Mouse (Mus musculus) CH12.LX (cell line): ENCODE results near the gene D8Ertd738e. TPM values are rescaled to one million over a fixed set of nuclear protein-coding genes. Genes with fewer than 3 reads are reported as not detected.

ENCODE experiments used
- DNase-seq: peaks from one replicate; pipeline ENCODE4 v3.0.0-alpha.2; 2013; ENCODE audit errors: extremely low read depth
- H3K27ac ChIP-seq: 2 replicates; pipeline ENCODE4 v1.5.1; 2012; ENCODE audit warnings: low read depth, mild to moderate bottlenecking, control low read depth, moderate library complexity; ENCODE audit not compliant: insufficient read depth
- H3K27me3 ChIP-seq: replicated peaks from 2 replicates; pipeline ENCODE3; 2012; ENCODE audit warnings: inconsistent platforms
- H3K36me3 ChIP-seq, 2 experiments: replicated peaks in 1 of 2; 2 replicates each; pipeline versions ENCODE3 to v1.6.1; 2012; ENCODE audit warnings: inconsistent platforms in 1 of 2, low read length in 1 of 2, mild to moderate bottlenecking in 1 of 2, mixed read lengths in 1 of 2, moderate library complexity in 1 of 2; ENCODE audit not compliant: control insufficient read depth in 1 of 2, insufficient read depth in 1 of 2
- H3K4me1 ChIP-seq, 2 experiments: 2 replicates each; pipeline ENCODE4 v1.6.1; 2012; ENCODE audit warnings: inconsistent platforms in 1 of 2, moderate library complexity in 1 of 2; ENCODE audit not compliant: insufficient read depth in 2 of 2, control insufficient read depth in 1 of 2
- H3K4me2 ChIP-seq: 2 replicates; pipeline ENCODE4 v1.6.1; 2012; ENCODE audit warnings: low read depth, mild to moderate bottlenecking, control low read depth; ENCODE audit not compliant: poor library complexity, insufficient read depth, severe bottlenecking
- H3K4me3 ChIP-seq, 3 experiments: fragments of 150-350 bp in 1 of 3; sonication (generic) in 1 of 3; replicated peaks in 1 of 3; 2 replicates each; pipeline versions ENCODE3 to v1.5.1; 2011 to 2012; ENCODE audit warnings: low read depth in 2 of 3, low read length in 2 of 3, mild to moderate bottlenecking in 2 of 3, moderate library complexity in 2 of 3, control low read depth in 1 of 3, improper control_type of control experiment in 1 of 3, inconsistent platforms in 1 of 3, mixed read lengths in 1 of 3; ENCODE audit not compliant: poor library complexity in 1 of 3
- H3K79me2 ChIP-seq: replicated peaks from 2 replicates; pipeline ENCODE4 v1.6.1; 2012; ENCODE audit warnings: mild to moderate bottlenecking, moderate library complexity; ENCODE audit not compliant: control insufficient read depth, poor library complexity, insufficient read depth, severe bottlenecking; ENCODE audit errors: extremely low read depth
- H3K9ac ChIP-seq: 2 replicates; pipeline ENCODE4 v1.6.1; 2012; ENCODE audit warnings: low read depth, mild to moderate bottlenecking, control low read depth, moderate library complexity; ENCODE audit not compliant: insufficient read depth
- H3K9me3 ChIP-seq: replicated peaks from 2 replicates; pipeline ENCODE3; 2012; ENCODE audit warnings: low read length, inconsistent platforms, mixed read lengths
- BHLHE40 ChIP-seq: IDR thresholded peaks from 2 replicates; pipeline ENCODE4 v1.6.1; 2011; ENCODE audit warnings: mild to moderate bottlenecking, low read depth, low read length, improper control_type of control experiment
- CHD2 ChIP-seq: IDR thresholded peaks from 2 replicates; pipeline ENCODE4 v1.6.1; 2011; ENCODE audit warnings: low read length, improper control_type of control experiment
- CTCF ChIP-seq, 2 experiments: IDR thresholded peaks in 1 of 2; conservative IDR thresholded peaks in 1 of 2; 2 replicates each; pipeline ENCODE4 v1.5.1; 2011 to 2012; ENCODE audit warnings: low read depth in 2 of 2, low read length in 2 of 2, improper control_type of control experiment in 1 of 2, inconsistent platforms in 1 of 2, mild to moderate bottlenecking in 1 of 2, moderate library complexity in 1 of 2
- E2F4 ChIP-seq: IDR thresholded peaks from 2 replicates; pipeline ENCODE4 v1.6.1; 2011; ENCODE audit warnings: low read depth, low read length, improper control_type of control experiment; ENCODE audit not compliant: insufficient replicate concordance
- ELF1 ChIP-seq: IDR thresholded peaks from 2 replicates; pipeline ENCODE4 v1.6.1; 2014; ENCODE audit warnings: low read depth, mild to moderate bottlenecking, inconsistent platforms, low read length, improper control_type of control experiment
- EP300 ChIP-seq: IDR thresholded peaks from 2 replicates; pipeline ENCODE4 v1.6.1; 2011; ENCODE audit warnings: low read length, improper control_type of control experiment
- ETS1 ChIP-seq: conservative IDR thresholded peaks from 2 replicates; pipeline ENCODE4 v1.6.1; 2012; ENCODE audit warnings: low read depth, mild to moderate bottlenecking, inconsistent platforms, low read length, improper control_type of control experiment, moderate library complexity
- IRF4 ChIP-seq: IDR thresholded peaks from 2 replicates; pipeline ENCODE4 v1.6.1; 2014; ENCODE audit warnings: low read depth, mild to moderate bottlenecking, inconsistent platforms, low read length, improper control_type of control experiment
- JUND ChIP-seq: conservative IDR thresholded peaks from 2 replicates; pipeline ENCODE4 v1.6.1; 2011; ENCODE audit warnings: low read depth, low read length, improper control_type of control experiment
- MAFK ChIP-seq: IDR thresholded peaks from 2 replicates; pipeline ENCODE4 v1.6.1; 2011; ENCODE audit warnings: low read length, improper control_type of control experiment; ENCODE audit not compliant: insufficient replicate concordance
- MAZ ChIP-seq: IDR thresholded peaks from 2 replicates; pipeline ENCODE4 v1.6.1; 2012; ENCODE audit warnings: low read depth, mild to moderate bottlenecking, inconsistent platforms, low read length, improper control_type of control experiment, moderate library complexity
- MEF2A ChIP-seq: IDR thresholded peaks from 2 replicates; pipeline ENCODE4 v1.6.1; 2014; ENCODE audit warnings: low read depth, mild to moderate bottlenecking, inconsistent platforms, low read length, improper control_type of control experiment, borderline replicate concordance
- NELFE ChIP-seq: IDR thresholded peaks from 2 replicates; pipeline ENCODE4 v1.6.1; 2011; ENCODE audit warnings: low read depth, low read length, improper control_type of control experiment
- NRF1 ChIP-seq: IDR thresholded peaks from 2 replicates; pipeline ENCODE4 v1.6.1; 2014; ENCODE audit warnings: low read depth, mild to moderate bottlenecking, inconsistent platforms, low read length, improper control_type of control experiment, moderate library complexity
- PAX5 ChIP-seq: IDR thresholded peaks from 2 replicates; pipeline ENCODE4 v1.6.1; 2012; ENCODE audit warnings: low read length, inconsistent platforms, mixed read lengths
- RAD21 ChIP-seq: IDR thresholded peaks from 2 replicates; pipeline ENCODE4 v1.6.1; 2011; ENCODE audit warnings: low read depth, mild to moderate bottlenecking, low read length, improper control_type of control experiment, moderate library complexity
- RCOR1 ChIP-seq: conservative IDR thresholded peaks from 2 replicates; pipeline ENCODE4 v1.6.1; 2012; ENCODE audit warnings: low read depth, mild to moderate bottlenecking, inconsistent platforms, low read length, improper control_type of control experiment
- SIN3A ChIP-seq: IDR thresholded peaks from 2 replicates; pipeline ENCODE4 v1.6.1; 2012; ENCODE audit warnings: low read length, improper control_type of control experiment, inconsistent platforms
- UBTF ChIP-seq: IDR thresholded peaks from 2 replicates; pipeline ENCODE4 v1.6.1; 2012; ENCODE audit warnings: low read depth, mild to moderate bottlenecking, inconsistent platforms, low read length, improper control_type of control experiment, moderate library complexity
- ZKSCAN1 ChIP-seq: IDR thresholded peaks from 2 replicates; pipeline ENCODE4 v1.6.1; 2012; ENCODE audit warnings: low read depth, inconsistent platforms, low read length, improper control_type of control experiment, borderline replicate concordance
- ZNF384 ChIP-seq: IDR thresholded peaks from 2 replicates; pipeline ENCODE4 v1.6.1; 2012; ENCODE audit warnings: low read depth, low read length, improper control_type of control experiment, inconsistent platforms
- dilution Hi-C: fragments of 300-500 bp; cut with MboI; formaldehyde crosslinking; loops from 2 replicates; pipeline ENCODE4 v1.14.3; 2020; ENCODE audit warnings: low sequenced_read_pairs; ENCODE audit not compliant: extremely low pct_unique_long_range_greater_than_20kb, extremely low pct_ligation_motif_present
- in situ Hi-C: fragments of 300-500 bp; cut with MboI; formaldehyde crosslinking; loops from 3 replicates; pipeline ENCODE4 v1.14.3; 2019; ENCODE audit warnings: low sequenced_read_pairs, low pct_ligation_motif_present, low pct_unique_long_range_greater_than_20kb, mixed read lengths
- polyA plus RNA-seq: library from polyadenylated mRNA; unstranded; fragments of >175 nt; gene quantifications from 2 replicates; pipeline ENCODE4 v1.2.1, GENCODE M21; 2012; ENCODE audit warnings: low read depth; ENCODE audit not compliant: insufficient read length
- total RNA-seq, 2 experiments: library from RNA; depleted of rRNA; stranded (reverse); fragments of 300-350 nt in 1 of 2; fragments of >200 nt in 1 of 2; gene quantifications; 2 replicates each; pipeline ENCODE4 v1.2.3; 2012 to 2014

The D8Ertd738e gene
- total and polyA plus RNA-seq, 3 experiments, result 213 to 225 (median 217) TPM

DNA sequence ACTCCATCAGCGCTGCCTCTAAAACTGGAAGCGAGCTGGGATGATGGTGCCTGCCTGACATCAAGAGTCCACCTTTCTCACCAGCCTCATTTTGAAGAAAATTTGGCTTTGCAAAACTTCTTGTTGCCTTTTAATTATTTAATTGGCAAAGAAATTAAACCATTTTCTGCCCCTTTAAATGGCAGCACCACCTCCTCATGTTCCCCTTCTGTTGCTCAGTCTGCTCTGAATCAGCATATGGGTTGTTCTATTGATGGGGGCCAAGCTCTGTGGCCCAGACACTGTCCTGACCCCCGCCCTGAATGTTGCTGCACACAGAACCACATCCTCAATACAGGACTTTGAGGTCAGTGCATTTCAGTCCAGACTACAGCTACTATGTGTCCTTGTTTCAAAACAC, 24.4 kb upstream of the D8Ertd738e start:
- Histone ChIP-seq H3K36me3 (peaks cover 0 to under 1% of the 10 kb centered on the region in 2 experiments), H3K9ac (no peak overlapping the region), H3K79me2 (0 out of 2 replicates have a peak, but pooled peaks cover 6% of the 10 kb centered on the region), H3K27me3 (no peaks in the 10 kb centered on the region), H3K4me3 (no peak overlapping the region), H3K27ac (no peak overlapping the region), H3K9me3 (no peaks in the 10 kb centered on the region), H3K4me1 (peaks cover 3 to 15% of the 10 kb centered on the region in 2 experiments; a peak in 3 of 4 replicates), H3K4me2 (no peak overlapping the region)
- no peak for TF ChIP-seq UBTF
- TF ChIP-seq ZKSCAN1, result no peak
- no peak for TF ChIP-seq PAX5
- no peak for TF ChIP-seq ETS1
- no peak for TF ChIP-seq IRF4
- no peak for TF ChIP-seq RAD21
- TF ChIP-seq MAZ, result no peak
- no peak for TF ChIP-seq E2F4
- no peak for TF ChIP-seq MAFK
- no peak for TF ChIP-seq BHLHE40
- TF ChIP-seq CHD2, result no peak
- TF ChIP-seq EP300, result no peak
- dilution Hi-C loops, result no loop called here
- DNase-seq, result no peak
- in situ Hi-C loops, result loop anchor here (10.0 kb wide), 1 partner anchor 89 kb away; the partner anchor contains the start of gene Nanos3

GRCm38 (mm10) chr8:84272302-84272701, 22.8 kb upstream of the D8Ertd738e start:
- no peak for TF ChIP-seq NELFE
- TF ChIP-seq IRF4, result no peak
- TF ChIP-seq MEF2A, result no peak
- no peak for TF ChIP-seq MAZ
- no peak for TF ChIP-seq ELF1
- no peak for TF ChIP-seq E2F4
- TF ChIP-seq EP300, result no peak
- TF ChIP-seq ZNF384, result no peak
- TF ChIP-seq NRF1, result no peak
- TF ChIP-seq JUND, result no peak
- no peak for TF ChIP-seq CTCF (conservative IDR thresholded peaks at IDR 0.05 in 1 of 2, IDR thresholded peaks at IDR 0.05 in 1 of 2; ENCODE audit: low read depth in 2 of 2, low read length in 2 of 2)
- no peak for TF ChIP-seq RCOR1
- no peak for TF ChIP-seq SIN3A
- peaks cover 4 to 15% of the 10 kb centered on the region in 2 experiments for H3K36me3 ChIP-seq
- no peaks in the 10 kb centered on the region for H3K9me3 ChIP-seq
- no peak overlapping the region for H3K27ac ChIP-seq
- H3K9ac ChIP-seq, result no peak overlapping the region
- H3K79me2 ChIP-seq, result 0 out of 2 replicates have a peak, but pooled peaks cover 6% of the 10 kb centered on the region
- dilution Hi-C loops (no loop called here), in situ Hi-C loops (loop anchor here (10.0 kb wide), 1 partner anchor 88 kb away; the partner anchor contains the start of gene Nanos3)
- H3K4me3 ChIP-seq, result no peak overlapping the region
- DNase-seq, result no peak
- H3K4me2 ChIP-seq, result no peak overlapping the region
- H3K4me1 ChIP-seq, result peaks cover 6 to 20% of the 10 kb centered on the region in 2 experiments; a peak in 3 of 4 replicates
- no peaks in the 10 kb centered on the region for H3K27me3 ChIP-seq
